Mouse (Mus musculus): ENCODE measurements around the gene Pgm2l1. TPM values are rescaled to one million over a fixed set of nuclear protein-coding genes. Genes with fewer than 3 reads are reported as not detected.

The Pgm2l1 gene
- total and polyA plus RNA-seq, 2 experiments from 2014 or later = 46.2 to 188 TPM

- ATAC-seq (ENCODE audit: low FRiP score) (no peak), DNase-seq (ENCODE audit: low spot score) (no peak)
- Histone ChIP-seq H3K4me3 (ENCODE audit: low read depth, low read length) (no peak overlapping the region), H3K27ac (ENCODE audit: low read depth, low read length) (no peak overlapping the region), H3K9me3 (ENCODE audit: low read length) (no peaks in the 10 kb centered on the region), H3K9ac (replicated peaks; ENCODE audit: low read length, poor library complexity, severe bottlenecking) (no peak overlapping the region), H3K27me3 (ENCODE audit: insufficient read depth, low read length) (no peaks in the 10 kb centered on the region), H3K4me1 (ENCODE audit: insufficient read depth, low read length) (no peaks in the 10 kb centered on the region), H3K36me3 (ENCODE audit: insufficient read depth, low read length) (no peaks in the 10 kb centered on the region), H3K4me2 (ENCODE audit: low read depth, low read length, poor library complexity, severe bottlenecking) (no peak overlapping the region; the same call in 1 of the 2 replicates)
- WGBS = 100% methylated on average over 1 of the region's 1 CpGs
- TF ChIP-seq CTCF (IDR thresholded peaks at IDR 0.05) = no peak
These were observed 3.5 kb downstream of the Pgm2l1 start for GRCm38 (mm10) chr7:100230646-100231045.

GRCm38 (mm10) chr7:100231661-100232060, 4.5 kb downstream of the Pgm2l1 start:
- Histone ChIP-seq H3K4me3 (ENCODE audit: low read depth, low read length) (no peak overlapping the region), H3K27ac (ENCODE audit: low read depth, low read length) (no peak overlapping the region), H3K27me3 (ENCODE audit: insufficient read depth, low read length) (no peaks in the 10 kb centered on the region), H3K4me1 (ENCODE audit: insufficient read depth, low read length) (no peaks in the 10 kb centered on the region), H3K9ac (replicated peaks; ENCODE audit: low read length, poor library complexity, severe bottlenecking) (no peak overlapping the region), H3K4me2 (ENCODE audit: low read depth, low read length, poor library complexity, severe bottlenecking) (no peak overlapping the region), H3K9me3 (ENCODE audit: low read length) (no peaks in the 10 kb centered on the region), H3K36me3 (ENCODE audit: insufficient read depth, low read length) (no peaks in the 10 kb centered on the region)
- ATAC-seq (ENCODE audit: low FRiP score) = no peak
- DNase-seq (ENCODE audit: low spot score) = no peak
- WGBS = 58% methylated on average over 1 of the region's 1 CpGs
- no peak for TF ChIP-seq CTCF (IDR thresholded peaks at IDR 0.05)

- Histone ChIP-seq H3K9me3 (ENCODE audit: low read length) (no peaks in the 10 kb centered on the region), H3K27me3 (ENCODE audit: insufficient read depth, low read length) (no peaks in the 10 kb centered on the region), H3K4me3 (ENCODE audit: low read depth, low read length) (no peak overlapping the region), H3K4me1 (ENCODE audit: insufficient read depth, low read length) (no peaks in the 10 kb centered on the region), H3K27ac (ENCODE audit: low read depth, low read length) (no peak overlapping the region), H3K36me3 (ENCODE audit: insufficient read depth, low read length) (no peaks in the 10 kb centered on the region), H3K9ac (replicated peaks; ENCODE audit: low read length, poor library complexity, severe bottlenecking) (no peak overlapping the region), H3K4me2 (ENCODE audit: low read depth, low read length, poor library complexity, severe bottlenecking) (no peak overlapping the region)
- DNase-seq (ENCODE audit: low spot score) (no peak), ATAC-seq (ENCODE audit: low FRiP score) (no peak)
- no peak for TF ChIP-seq CTCF (IDR thresholded peaks at IDR 0.05)
These were observed 6.5 kb downstream of the Pgm2l1 start for GRCm38 (mm10) chr7:100233681-100234080.

GRCm38 (mm10) chr7:100234264-100234885, 7.2 kb downstream of the Pgm2l1 start:
- Histone ChIP-seq H3K4me1 (ENCODE audit: insufficient read depth, low read length) (no peaks in the 10 kb centered on the region), H3K9ac (replicated peaks; ENCODE audit: low read length, poor library complexity, severe bottlenecking) (no peak overlapping the region), H3K9me3 (ENCODE audit: low read length) (no peaks in the 10 kb centered on the region), H3K4me2 (ENCODE audit: low read depth, low read length, poor library complexity, severe bottlenecking) (no peak overlapping the region), H3K27ac (ENCODE audit: low read depth, low read length) (no peak overlapping the region), H3K27me3 (ENCODE audit: insufficient read depth, low read length) (no peaks in the 10 kb centered on the region), H3K36me3 (ENCODE audit: insufficient read depth, low read length) (no peaks in the 10 kb centered on the region), H3K4me3 (ENCODE audit: low read depth, low read length) (no peak overlapping the region)
- TF ChIP-seq CTCF (IDR thresholded peaks at IDR 0.05) = peak; percentile 82
- DNase-seq (ENCODE audit: low spot score) (peak; percentile 54), ATAC-seq (ENCODE audit: low FRiP score) (no peak)
- WGBS = 65% methylated on average over 7 of the region's 7 CpGs

- no peak for TF ChIP-seq CTCF (IDR thresholded peaks at IDR 0.05)
- H3K27me3 ChIP-seq (ENCODE audit: insufficient read depth, low read length) = no peaks in the 10 kb centered on the region
- H3K9ac ChIP-seq (replicated peaks; ENCODE audit: low read length, poor library complexity, severe bottlenecking) = no peak overlapping the region
- H3K4me3 ChIP-seq (ENCODE audit: low read depth, low read length) = no peak overlapping the region
- H3K36me3 ChIP-seq (ENCODE audit: insufficient read depth, low read length) = no peaks in the 10 kb centered on the region
- no peaks in the 10 kb centered on the region for H3K9me3 ChIP-seq (ENCODE audit: low read length)
- no peaks in the 10 kb centered on the region for H3K4me1 ChIP-seq (ENCODE audit: insufficient read depth, low read length)
- no peak overlapping the region for H3K4me2 ChIP-seq (ENCODE audit: low read depth, low read length, poor library complexity, severe bottlenecking)
- no peak for DNase-seq (ENCODE audit: low spot score)
- ATAC-seq (ENCODE audit: low FRiP score) = no peak
- H3K27ac ChIP-seq (ENCODE audit: low read depth, low read length) = no peak overlapping the region
- WGBS = 86% methylated on average over 1 of the region's 1 CpGs
These were observed 11.1 kb downstream of the Pgm2l1 start for GRCm38 (mm10) chr7:100238271-100238670.

- no peaks in the 10 kb centered on the region for H3K27me3 ChIP-seq (ENCODE audit: insufficient read depth, low read length)
- no peaks in the 10 kb centered on the region for H3K4me1 ChIP-seq (ENCODE audit: insufficient read depth, low read length)
- H3K27ac ChIP-seq (ENCODE audit: low read depth, low read length) = no peak overlapping the region
- no peak for ATAC-seq (ENCODE audit: low FRiP score)
- no peak overlapping the region for H3K9ac ChIP-seq (replicated peaks; ENCODE audit: low read length, poor library complexity, severe bottlenecking)
- no peak overlapping the region for H3K4me3 ChIP-seq (ENCODE audit: low read depth, low read length)
- no peaks in the 10 kb centered on the region for H3K9me3 ChIP-seq (ENCODE audit: low read length)
- no peak for DNase-seq (ENCODE audit: low spot score)
- no peak overlapping the region for H3K4me2 ChIP-seq (ENCODE audit: low read depth, low read length, poor library complexity, severe bottlenecking)
- no peaks in the 10 kb centered on the region for H3K36me3 ChIP-seq (ENCODE audit: insufficient read depth, low read length)
- 86% methylated on average over 2 of the region's 2 CpGs for WGBS
- TF ChIP-seq CTCF (IDR thresholded peaks at IDR 0.05) = no peak
These were observed 13.4 kb downstream of the Pgm2l1 start for GRCm38 (mm10) chr7:100240601-100241000.

All from midbrain, postnatal 0 days (tissue).